Mouse (Mus musculus) olfactory bulb, adult 2 months (tissue): ENCODE data around the gene Atp2a3.

ENCODE experiments used
- CTCF ChIP-seq: fragments of 200-500 bp; IDR thresholded peaks from 2 replicates; pipeline ENCODE4 v1.5.1; 2012; ENCODE audit warnings: low read depth, mild to moderate bottlenecking, low read length, moderate library complexity; ENCODE audit not compliant: insufficient read depth
- POLR2A ChIP-seq: fragments of 200-500 bp; IDR thresholded peaks from 2 replicates; pipeline ENCODE4 v1.6.1; 2012; ENCODE audit warnings: mild to moderate bottlenecking, low read depth, low read length, moderate library complexity; ENCODE audit not compliant: insufficient read depth

- TF ChIP-seq POLR2A (no peak), CTCF (no peak)
Observed at GRCm38 (mm10) chr11:72945875-72946559, 15.0 kb upstream of the Atp2a3 start.
